Mouse (Mus musculus) testis, adult 2 months (tissue): ENCODE results near the gene Pdhx.

Experiments used
- CTCF ChIP-seq: fragments of 200-500 bp; IDR thresholded peaks from 2 replicates; pipeline ENCODE4 v1.5.1; 2012; ENCODE audit warnings: low read depth, mild to moderate bottlenecking, inconsistent platforms, low read length, moderate library complexity; ENCODE audit not compliant: control insufficient read depth, insufficient read depth, insufficient replicate concordance
- POLR2A ChIP-seq: fragments of 200-500 bp; IDR thresholded peaks from 2 replicates; pipeline ENCODE4 v1.6.1; 2012; ENCODE audit warnings: low read depth, mild to moderate bottlenecking, inconsistent platforms, low read length, moderate library complexity; ENCODE audit not compliant: control insufficient read depth

- no peak for TF ChIP-seq CTCF
- no peak for TF ChIP-seq POLR2A
These were observed 55.9 kb downstream of the Pdhx start for GRCm38 (mm10) chr2:103017391-103017824.
